Mouse (Mus musculus) right cerebral cortex, adult 2 months (tissue): ENCODE results near the gene Thop1.
A peak's percentile ranks its signal among the peaks of the same experiment; 100 is the strongest.
"Not testable (repeated sequence)": the region's sequence is repeated elsewhere in the genome, so short reads cannot be mapped to it uniquely, and the experiment has no call there.

Experiments used
- DNase-seq, 2 experiments: peaks; one replicate each; pipeline ENCODE4 v3.0.0; 2021 to 2022; ENCODE audit warnings: low spot score in 2 of 2

The Thop1 gene

GRCm38 (mm10) chr10:81069836-81070235 is at the start of gene Thop1:
Gene Thop1 (plus strand): TSS chr10:81070035.
- DNase-seq, result peak; percentile 98

GRCm38 (mm10) chr10:81020207-81020606 is 49.6 kb upstream of the Thop1 start:
- no peak for DNase-seq

GRCm38 (mm10) chr10:81021547-81022110 is 48.2 kb upstream of the Thop1 start:
- no peak for DNase-seq

GRCm38 (mm10) chr10:81022744-81023143 is 47.1 kb upstream of the Thop1 start:
- DNase-seq, result no peak

GRCm38 (mm10) chr10:81024346-81024937 is 45.4 kb upstream of the Thop1 start:
- no peak for DNase-seq

- no peak for DNase-seq
These were observed 44.7 kb upstream of the Thop1 start for GRCm38 (mm10) chr10:81025047-81025621.

GRCm38 (mm10) chr10:81025639-81026275 is 44.1 kb upstream of the Thop1 start, which contains the start of gene Diras1:
Gene Diras1 (minus strand): TSS chr10:81025662.
- DNase-seq, result no peak

- DNase-seq, result no peak
These were observed 43.0 kb upstream of the Thop1 start for GRCm38 (mm10) chr10:81026857-81027256.

- DNase-seq, result peak; percentile 44 to 53
These were observed 42.5 kb upstream of the Thop1 start for GRCm38 (mm10) chr10:81027331-81027730.

GRCm38 (mm10) chr10:81028219-81028618 is 41.6 kb upstream of the Thop1 start:
- DNase-seq, result no peak

GRCm38 (mm10) chr10:81029031-81029430 is 40.8 kb upstream of the Thop1 start:
- no peak for DNase-seq

- no peak for DNase-seq
These were observed 36.2 kb upstream of the Thop1 start for GRCm38 (mm10) chr10:81033586-81033985.

- DNase-seq, result no peak
These were observed 33.6 kb upstream of the Thop1 start for GRCm38 (mm10) chr10:81036251-81036650.

GRCm38 (mm10) chr10:81036988-81037580 is 32.8 kb upstream of the Thop1 start, which contains the start of gene Slc39a3:
Gene Slc39a3 (minus strand): TSS chr10:81037426.
- DNase-seq, result peak; percentile 100

GRCm38 (mm10) chr10:81041458-81042175 is 28.2 kb upstream of the Thop1 start:
- peak; percentile 81 to 82 for DNase-seq

- not testable (repeated sequence) for DNase-seq
These were observed 24.6 kb upstream of the Thop1 start for GRCm38 (mm10) chr10:81045246-81045645.

GRCm38 (mm10) chr10:81050645-81051044 is 19.2 kb upstream of the Thop1 start:
- DNase-seq, result no peak

GRCm38 (mm10) chr10:81051133-81051532 is 18.7 kb upstream of the Thop1 start:
- DNase-seq, result no peak

- DNase-seq, result no peak
These were observed 17.3 kb upstream of the Thop1 start for GRCm38 (mm10) chr10:81052577-81052976.

GRCm38 (mm10) chr10:81055169-81055568 is 14.7 kb upstream of the Thop1 start:
- no peak for DNase-seq

GRCm38 (mm10) chr10:81055802-81056340 is 14.0 kb upstream of the Thop1 start:
- DNase-seq, result not testable (repeated sequence)
